16 mouse cellular contexts compared by ENCODE assay signal in the genomic region with DNA sequence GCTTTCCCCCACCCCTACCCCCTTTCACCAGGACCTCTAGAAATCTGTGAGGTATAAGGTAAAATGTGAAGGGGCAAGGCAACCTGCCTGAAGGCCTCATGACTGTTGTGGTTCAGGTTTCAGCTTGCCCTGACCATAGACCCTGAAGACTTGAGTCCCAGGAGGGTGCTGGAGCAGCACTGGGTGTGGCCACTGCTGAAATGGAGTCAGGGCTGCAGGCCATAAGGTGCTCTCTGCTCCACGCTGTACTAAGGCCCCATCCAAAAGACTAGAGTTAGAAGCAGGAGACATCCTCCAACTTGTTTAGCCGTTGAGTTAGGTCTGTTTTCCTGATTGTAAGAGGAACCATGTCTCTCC. TPM values are rescaled to one million over a fixed set of nuclear protein-coding genes. Genes with fewer than 3 reads are reported as not detected.
DNase-seq lines count a peak whose midpoint lies in the region; ATAC-seq and TF ChIP-seq lines count a peak whose summit lies in the region.
"Had no signal": no experiment of that assay in that cellular context is flagged by ENCODE, and none has a peak within 500 bp of the region (broad histone marks: within the 10 kb centered on the region; RNA-seq: fewer than 3 reads in every experiment).

No protein-coding gene starts in this region.

- H3K4me1 ChIP-seq in spleen, adult 2 months (ENCODE audit: control insufficient read depth, insufficient read depth, insufficient read length) = peaks cover 44% of the 10 kb centered on the region; the same call in 1 of the 2 replicates
- peaks cover 10% of the 10 kb centered on the region; the same call in 1 of the 2 replicates for H3K4me1 ChIP-seq in liver, embryonic 11.5 days (replicated peaks; ENCODE audit: control insufficient read depth, insufficient read depth, low read length)
- H3K4me1 ChIP-seq: embryonic facial prominence, embryonic 12.5 days; forebrain, embryonic 15.5 days had no signal

- peak; percentile 37 for DNase-seq in CD4-positive, CD25-positive, alpha-beta regulatory T cell, adult 2 months (ENCODE audit: low read depth, low spot score)
- DNase-seq in spleen, adult 2 months (ENCODE audit: low read depth in 1 of 2, low spot score in 2 of 2) = peak in 1 of 2 experiments; percentile 25
- no peak for DNase-seq in spleen, postnatal 14 days (ENCODE audit: low spot score in 2 of 2)
- no peak for DNase-seq in liver, embryonic 11.5 days (ENCODE audit: low spot score)
- peak; percentile 40 for DNase-seq in thymus, postnatal 25 days
- DNase-seq in right cerebral cortex, postnatal 4 days = no peak
- DNase-seq in left cerebral cortex, adult 2 months (ENCODE audit: extremely low spot score in 1 of 2, low spot score in 2 of 2) = no peak
- DNase-seq: cerebellum, postnatal 10 days; layer of hippocampus, postnatal 36 days; right cerebral cortex, postnatal 14 days had no signal

- H3K27me3 ChIP-seq in spleen, adult 2 months (ENCODE audit: control insufficient read depth, insufficient read depth, low read length) = no peaks in the 10 kb centered on the region
- H3K27me3 ChIP-seq in liver, embryonic 11.5 days (replicated peaks; ENCODE audit: control insufficient read depth, insufficient read depth, low read length) = no peaks in the 10 kb centered on the region
- H3K27me3 ChIP-seq: embryonic facial prominence, embryonic 12.5 days; forebrain, embryonic 15.5 days; limb, embryonic 15.5 days had no signal

- peak overlapping the region; percentile 68 for H3K4me2 ChIP-seq in liver, embryonic 11.5 days
- H3K4me2 ChIP-seq: embryonic facial prominence, embryonic 12.5 days; forebrain, embryonic 15.5 days; limb, embryonic 15.5 days had no signal

- TF ChIP-seq POLR2A in spleen, adult 2 months (IDR thresholded peaks at IDR 0.05; ENCODE audit: low read depth, low read length) = no peak

- H3K9me3 ChIP-seq in liver, embryonic 11.5 days (ENCODE audit: control insufficient read depth, low read length) = no peaks in the 10 kb centered on the region
- H3K9me3 ChIP-seq: embryonic facial prominence, embryonic 12.5 days; forebrain, embryonic 15.5 days; limb, embryonic 15.5 days had no signal

- peak overlapping the region; percentile 77 for H3K4me3 ChIP-seq in spleen, adult 2 months (ENCODE audit: extremely low read depth, insufficient read depth, insufficient read length)
- H3K4me3 ChIP-seq in liver, embryonic 11.5 days (ENCODE audit: low read depth, low read length) = peak overlapping the region; percentile 53
- no peak overlapping the region for H3K4me3 ChIP-seq in left cerebral cortex, adult 2 months
- H3K4me3 ChIP-seq: embryonic facial prominence, embryonic 12.5 days; forebrain, embryonic 15.5 days; limb, embryonic 15.5 days had no signal

- peak overlapping the region; percentile 97 for H3K27ac ChIP-seq in spleen, adult 2 months (ENCODE audit: insufficient read depth, low read length)
- peak overlapping the region; percentile 86 for H3K27ac ChIP-seq in liver, embryonic 11.5 days (ENCODE audit: low read depth, low read length)
- H3K27ac ChIP-seq in left cerebral cortex, adult 2 months = no peak overlapping the region
- H3K27ac ChIP-seq: embryonic facial prominence, embryonic 12.5 days; forebrain, embryonic 15.5 days; kidney, postnatal 0 days; limb, embryonic 15.5 days had no signal

- intact Hi-C loops in left cerebral cortex, adult 2 months (cut with DNase I) = no loop called here

- WGBS in spleen, adult 2 months = 3% methylated on average over 2 of the region's 2 CpGs
- WGBS in liver, embryonic 11.5 days = 53% methylated on average over 2 of the region's 2 CpGs

- H3K9ac ChIP-seq in liver, embryonic 11.5 days (ENCODE audit: low read depth, low read length) = peak overlapping the region; percentile 75
- H3K9ac ChIP-seq: embryonic facial prominence, embryonic 12.5 days; forebrain, embryonic 15.5 days; limb, embryonic 15.5 days had no signal

- H3K36me3 ChIP-seq in spleen, adult 2 months (ENCODE audit: control insufficient read depth, insufficient read depth, low read length) = no peaks in the 10 kb centered on the region; the same call in 1 of the 2 replicates
- H3K36me3 ChIP-seq in liver, embryonic 11.5 days (ENCODE audit: control insufficient read depth, insufficient read depth, low read length) = no peaks in the 10 kb centered on the region
- H3K36me3 ChIP-seq: embryonic facial prominence, embryonic 12.5 days; forebrain, embryonic 15.5 days; limb, embryonic 15.5 days had no signal

- TF ChIP-seq CTCF in spleen, adult 2 months (IDR thresholded peaks at IDR 0.05; ENCODE audit: extremely low read depth, insufficient read depth, insufficient read length, insufficient replicate concordance) = no peak
- TF ChIP-seq CTCF in left cerebral cortex, adult 2 months (IDR thresholded peaks at IDR 0.05) = no peak

- no peak for ATAC-seq in CD4-positive, CD25-positive, alpha-beta regulatory T cell, adult 4 months
- ATAC-seq in liver, embryonic 11.5 days (replicated peaks; ENCODE audit: low FRiP score) = no peak
- ATAC-seq: forebrain, embryonic 15.5 days; hindbrain, embryonic 16.5 days had no signal

RNA-seq across cellular contexts. Expression of gene Psd4, which starts 19.6 kb away (rescaled TPM):
- 100 to 1,000 TPM in 1 of 2 experiments, 10 to 100 TPM in 1; 86.5 to 142 TPM for polyA plus RNA-seq in CD4-positive, CD25-positive, alpha-beta regulatory T cell, adult 4 months (2017; shearing (Covaris generic))
- polyA plus RNA-seq in spleen, adult 2 months (2012; rRNA removed) = 40.1 and 41.1 TPM in 2 replicates
- 13.1 and 17.3 TPM in 2 replicates for polyA plus RNA-seq in liver, embryonic 11.5 days (2014; fragmentation: Nextera tagmentation; extraction: Ambion mirVana)
- total RNA-seq in left cerebral cortex, adult 2 months (2021) = under 1 TPM; 0.47 to 0.48 TPM

RNA-seq across cellular contexts. Expression of gene Il1rn, which starts 50.3 kb away (rescaled TPM):
- polyA plus RNA-seq in CD4-positive, CD25-positive, alpha-beta regulatory T cell, adult 4 months (2017; shearing (Covaris generic)) = 1 to 10 TPM; 1.9 to 4.8 TPM
- polyA plus RNA-seq in spleen, adult 2 months (2012; rRNA removed) = 2.0 and 2.2 TPM in 2 replicates
- polyA plus RNA-seq in liver, embryonic 11.5 days (2014; fragmentation: Nextera tagmentation; extraction: Ambion mirVana) = 0.17 and 0.34 TPM in 2 replicates
- total RNA-seq in left cerebral cortex, adult 2 months (2021) = not detected
- total RNA-seq: layer of hippocampus, postnatal 36 days had no signal
- polyA plus RNA-seq: embryonic facial prominence, embryonic 12.5 days had no signal

Comparison
In these comparisons a context has a peak if more than half of its experiments do, and no peak if none do; other contexts are left out.
1. DNase-seq: peak in CD4-positive, CD25-positive, alpha-beta regulatory T cell, adult 2 months (single experiment) and thymus, postnatal 25 days (single experiment); none in spleen, postnatal 14 days (0 of 2), liver, embryonic 11.5 days (single experiment), right cerebral cortex, postnatal 4 days (single experiment) and left cerebral cortex, adult 2 months (0 of 2).